Mouse (Mus musculus): ENCODE results near the gene Cntnap5b. TPM values are rescaled to one million over a fixed set of nuclear protein-coding genes. Genes with fewer than 3 reads are reported as not detected.
A peak's percentile ranks its signal among the peaks of the same experiment; 100 is the strongest.

The Cntnap5b gene
- polyA plus RNA-seq (2014; fragmentation: Nextera tagmentation; extraction: Ambion mirVana) = not detected in 2 replicates

- H3K4me1 ChIP-seq (ENCODE audit: control insufficient read depth, insufficient read depth, low read length) = no peaks in the 10 kb centered on the region
- WGBS = 43% methylated on average over 7 of the region's 7 CpGs
- DNase-seq (ENCODE audit: low spot score) (no peak), ATAC-seq (ENCODE audit: insufficient read depth, low FRiP score, low TSS enrichment) (no peak)
- no peaks in the 10 kb centered on the region for H3K27me3 ChIP-seq (ENCODE audit: control insufficient read depth, insufficient read depth, low read length)
- peak within 1 kb of the TSS; percentile 43 for H3K4me2 ChIP-seq (ENCODE audit: low read depth)
- no peak within 1 kb of the TSS for H3K9ac ChIP-seq (ENCODE audit: low read length)
- H3K36me3 ChIP-seq (ENCODE audit: control insufficient read depth, insufficient read depth, low read length) = no peaks in the 10 kb centered on the region
- H3K27ac ChIP-seq (ENCODE audit: low read depth, low read length) = no peak within 1 kb of the TSS
- H3K9me3 ChIP-seq (ENCODE audit: control insufficient read depth, low read length) = no peaks in the 10 kb centered on the region
- peak within 1 kb of the TSS; percentile 24 for H3K4me3 ChIP-seq (ENCODE audit: low read depth, low read length)
Observed at GRCm38 (mm10) chr1:99772614-99773013, at the start of gene Cntnap5b. TSS of gene Cntnap5b (plus strand) at chr1:99772765.

- 93% methylated on average over 1 of the region's 1 CpGs for WGBS
- H3K9me3 ChIP-seq (ENCODE audit: control insufficient read depth, low read length) = no peaks in the 10 kb centered on the region
- no peak overlapping the region for H3K4me3 ChIP-seq (ENCODE audit: low read depth, low read length)
- H3K27ac ChIP-seq (ENCODE audit: low read depth, low read length) = no peak overlapping the region
- no peaks in the 10 kb centered on the region for H3K4me1 ChIP-seq (ENCODE audit: control insufficient read depth, insufficient read depth, low read length)
- no peaks in the 10 kb centered on the region for H3K36me3 ChIP-seq (ENCODE audit: control insufficient read depth, insufficient read depth, low read length)
- no peak for DNase-seq (ENCODE audit: low spot score)
- no peak overlapping the region for H3K4me2 ChIP-seq (ENCODE audit: low read depth)
- H3K27me3 ChIP-seq (ENCODE audit: control insufficient read depth, insufficient read depth, low read length) = no peaks in the 10 kb centered on the region
- no peak for ATAC-seq (ENCODE audit: insufficient read depth, low FRiP score, low TSS enrichment)
- H3K9ac ChIP-seq (ENCODE audit: low read length) = no peak overlapping the region
Observed at GRCm38 (mm10) chr1:99759996-99760395, 12.6 kb upstream of the Cntnap5b start.

- DNase-seq (ENCODE audit: low spot score) (peak; percentile 85), ATAC-seq (ENCODE audit: insufficient read depth, low FRiP score, low TSS enrichment) (peak; percentile 75; the same call in 1 of the 2 replicates)
- 2% methylated on average over 19 of the region's 19 CpGs for WGBS
- H3K9ac ChIP-seq (ENCODE audit: low read length) = no peak overlapping the region
- H3K27ac ChIP-seq (ENCODE audit: low read depth, low read length) = no peak overlapping the region
- H3K4me2 ChIP-seq (ENCODE audit: low read depth) = peak overlapping the region; percentile 43
- peak overlapping the region; percentile 24 for H3K4me3 ChIP-seq (ENCODE audit: low read depth, low read length)
- H3K27me3 ChIP-seq (ENCODE audit: control insufficient read depth, insufficient read depth, low read length) = no peaks in the 10 kb centered on the region
- H3K9me3 ChIP-seq (ENCODE audit: control insufficient read depth, low read length) = no peaks in the 10 kb centered on the region
- no peaks in the 10 kb centered on the region for H3K36me3 ChIP-seq (ENCODE audit: control insufficient read depth, insufficient read depth, low read length)
- no peaks in the 10 kb centered on the region for H3K4me1 ChIP-seq (ENCODE audit: control insufficient read depth, insufficient read depth, low read length)
Observed at GRCm38 (mm10) chr1:99772183-99772582, 382 bp upstream of the Cntnap5b start.

GRCm38 (mm10) chr1:99774144-99774543, 1.6 kb downstream of the Cntnap5b start:
- no peak overlapping the region for H3K9ac ChIP-seq (ENCODE audit: low read length)
- peak; percentile 49; the same call in 1 of the 2 replicates for ATAC-seq (ENCODE audit: insufficient read depth, low FRiP score, low TSS enrichment)
- H3K27ac ChIP-seq (ENCODE audit: low read depth, low read length) = no peak overlapping the region
- H3K36me3 ChIP-seq (ENCODE audit: control insufficient read depth, insufficient read depth, low read length) = no peaks in the 10 kb centered on the region
- H3K4me1 ChIP-seq (ENCODE audit: control insufficient read depth, insufficient read depth, low read length) = no peaks in the 10 kb centered on the region
- no peaks in the 10 kb centered on the region for H3K27me3 ChIP-seq (ENCODE audit: control insufficient read depth, insufficient read depth, low read length)
- H3K9me3 ChIP-seq (ENCODE audit: control insufficient read depth, low read length) = no peaks in the 10 kb centered on the region
- H3K4me2 ChIP-seq (ENCODE audit: low read depth) = no peak overlapping the region
- no peak overlapping the region for H3K4me3 ChIP-seq (ENCODE audit: low read depth, low read length)
- WGBS = 7% methylated on average over 4 of the region's 4 CpGs
- DNase-seq (ENCODE audit: low spot score) = peak; percentile 54

GRCm38 (mm10) chr1:99813334-99814110, 41.0 kb downstream of the Cntnap5b start:
- H3K27ac ChIP-seq (ENCODE audit: low read depth, low read length) = no peak overlapping the region
- no peak for DNase-seq (ENCODE audit: low spot score)
- no peaks in the 10 kb centered on the region for H3K27me3 ChIP-seq (ENCODE audit: control insufficient read depth, insufficient read depth, low read length)
- H3K9me3 ChIP-seq (ENCODE audit: control insufficient read depth, low read length) = no peaks in the 10 kb centered on the region
- H3K4me2 ChIP-seq (ENCODE audit: low read depth) = no peak overlapping the region
- no peaks in the 10 kb centered on the region for H3K4me1 ChIP-seq (ENCODE audit: control insufficient read depth, insufficient read depth, low read length)
- WGBS = 90% methylated on average over 6 of the region's 6 CpGs
- ATAC-seq (ENCODE audit: insufficient read depth, low FRiP score, low TSS enrichment) = no peak
- H3K36me3 ChIP-seq (ENCODE audit: control insufficient read depth, insufficient read depth, low read length) = no peaks in the 10 kb centered on the region
- H3K9ac ChIP-seq (ENCODE audit: low read length) = no peak overlapping the region
- no peak overlapping the region for H3K4me3 ChIP-seq (ENCODE audit: low read depth, low read length)

GRCm38 (mm10) chr1:99872344-99872743, 99.8 kb downstream of the Cntnap5b start:
- H3K27ac ChIP-seq (ENCODE audit: low read depth, low read length) = no peak overlapping the region
- no peak overlapping the region for H3K4me2 ChIP-seq (ENCODE audit: low read depth)
- no peaks in the 10 kb centered on the region for H3K36me3 ChIP-seq (ENCODE audit: control insufficient read depth, insufficient read depth, low read length)
- no peak overlapping the region for H3K4me3 ChIP-seq (ENCODE audit: low read depth, low read length)
- DNase-seq (ENCODE audit: low spot score) = no peak
- no peak for ATAC-seq (ENCODE audit: insufficient read depth, low FRiP score, low TSS enrichment)
- no peaks in the 10 kb centered on the region for H3K4me1 ChIP-seq (ENCODE audit: control insufficient read depth, insufficient read depth, low read length)
- H3K9ac ChIP-seq (ENCODE audit: low read length) = no peak overlapping the region
- no peaks in the 10 kb centered on the region for H3K27me3 ChIP-seq (ENCODE audit: control insufficient read depth, insufficient read depth, low read length)
- 86% methylated on average over 3 of the region's 3 CpGs for WGBS
- no peaks in the 10 kb centered on the region for H3K9me3 ChIP-seq (ENCODE audit: control insufficient read depth, low read length)

GRCm38 (mm10) chr1:99907774-99908173, 135.2 kb downstream of the Cntnap5b start:
- no peaks in the 10 kb centered on the region for H3K4me1 ChIP-seq (ENCODE audit: control insufficient read depth, insufficient read depth, low read length)
- 74% methylated on average over 2 of the region's 2 CpGs for WGBS
- H3K36me3 ChIP-seq (ENCODE audit: control insufficient read depth, insufficient read depth, low read length) = no peaks in the 10 kb centered on the region
- no peak overlapping the region for H3K4me3 ChIP-seq (ENCODE audit: low read depth, low read length)
- H3K4me2 ChIP-seq (ENCODE audit: low read depth) = no peak overlapping the region
- DNase-seq (ENCODE audit: low spot score) (no peak), ATAC-seq (ENCODE audit: insufficient read depth, low FRiP score, low TSS enrichment) (no peak)
- H3K27ac ChIP-seq (ENCODE audit: low read depth, low read length) = no peak overlapping the region
- H3K9me3 ChIP-seq (ENCODE audit: control insufficient read depth, low read length) = no peaks in the 10 kb centered on the region
- no peaks in the 10 kb centered on the region for H3K27me3 ChIP-seq (ENCODE audit: control insufficient read depth, insufficient read depth, low read length)
- no peak overlapping the region for H3K9ac ChIP-seq (ENCODE audit: low read length)

- no peak overlapping the region for H3K4me2 ChIP-seq (ENCODE audit: low read depth)
- H3K9ac ChIP-seq (ENCODE audit: low read length) = no peak overlapping the region
- no peak overlapping the region for H3K27ac ChIP-seq (ENCODE audit: low read depth, low read length)
- no peak for ATAC-seq (ENCODE audit: insufficient read depth, low FRiP score, low TSS enrichment)
- H3K9me3 ChIP-seq (ENCODE audit: control insufficient read depth, low read length) = no peaks in the 10 kb centered on the region
- no peak overlapping the region for H3K4me3 ChIP-seq (ENCODE audit: low read depth, low read length)
- DNase-seq (ENCODE audit: low spot score) = no peak
- H3K4me1 ChIP-seq (ENCODE audit: control insufficient read depth, insufficient read depth, low read length) = no peaks in the 10 kb centered on the region
- H3K27me3 ChIP-seq (ENCODE audit: control insufficient read depth, insufficient read depth, low read length) = no peaks in the 10 kb centered on the region
- no peaks in the 10 kb centered on the region for H3K36me3 ChIP-seq (ENCODE audit: control insufficient read depth, insufficient read depth, low read length)
Observed at GRCm38 (mm10) chr1:99943515-99943914, 170.9 kb downstream of the Cntnap5b start.

- H3K27ac ChIP-seq (ENCODE audit: low read depth, low read length) = no peak overlapping the region
- no peak overlapping the region for H3K4me3 ChIP-seq (ENCODE audit: low read depth, low read length)
- DNase-seq (ENCODE audit: low spot score) (no peak), ATAC-seq (ENCODE audit: insufficient read depth, low FRiP score, low TSS enrichment) (no peak)
- no peak overlapping the region for H3K4me2 ChIP-seq (ENCODE audit: low read depth)
- no peaks in the 10 kb centered on the region for H3K9me3 ChIP-seq (ENCODE audit: control insufficient read depth, low read length)
- no peaks in the 10 kb centered on the region for H3K36me3 ChIP-seq (ENCODE audit: control insufficient read depth, insufficient read depth, low read length)
- H3K9ac ChIP-seq (ENCODE audit: low read length) = no peak overlapping the region
- H3K27me3 ChIP-seq (ENCODE audit: control insufficient read depth, insufficient read depth, low read length) = no peaks in the 10 kb centered on the region
- no peaks in the 10 kb centered on the region for H3K4me1 ChIP-seq (ENCODE audit: control insufficient read depth, insufficient read depth, low read length)
- WGBS = 24% methylated on average over 2 of the region's 2 CpGs
Observed at GRCm38 (mm10) chr1:99959428-99959987, 186.9 kb downstream of the Cntnap5b start.

All from neural tube, embryonic 11.5 days (tissue).